Mouse (Mus musculus) heart, postnatal 0 days (tissue): ENCODE measurements around the gene Cldn13. TPM values are rescaled to one million over a fixed set of nuclear protein-coding genes. Genes with fewer than 3 reads are reported as not detected.
"Not testable (repeated sequence)": the region's sequence is repeated elsewhere in the genome, so short reads cannot be mapped to it uniquely, and the experiment has no call there.

Source experiments
- ATAC-seq: fragments of 200-750 bp; cut with Nextera tagmentation; 2 replicates; pipeline ENCODE4 v1.8.0; 2017; ENCODE audit warnings: low read depth, moderate number of reproducible peaks, moderate library complexity; ENCODE audit not compliant: insufficient read depth
- DNase-seq: peaks from one replicate; pipeline ENCODE4 v3.0.0-alpha.2; 2016; ENCODE audit warnings: low spot score
- H3K27ac ChIP-seq: fragments of 300-500 bp; sonication (generic); 2 replicates; pipeline ENCODE4 v1.5.1; 2014; ENCODE audit warnings: low read depth, mild to moderate bottlenecking
- H3K27me3 ChIP-seq: fragments of 300-500 bp; sonication (generic); 2 replicates; pipeline ENCODE4 v1.6.1; 2014; ENCODE audit warnings: low read length, mixed read lengths; ENCODE audit not compliant: control insufficient read depth, insufficient read depth
- H3K36me3 ChIP-seq: fragments of 300-500 bp; sonication (generic); replicated peaks from 2 replicates; pipeline ENCODE4 v1.6.1; 2014; ENCODE audit warnings: low read length, mixed read lengths; ENCODE audit not compliant: control insufficient read depth, insufficient read depth
- H3K4me1 ChIP-seq: fragments of 300-500 bp; sonication (generic); 2 replicates; pipeline ENCODE4 v1.6.1; 2014; ENCODE audit warnings: antibody characterized with exemption; ENCODE audit not compliant: control insufficient read depth, insufficient read depth
- H3K4me2 ChIP-seq: fragments of 300-500 bp; sonication (generic); 2 replicates; pipeline ENCODE4 v1.6.1; 2014; ENCODE audit warnings: low read depth, mild to moderate bottlenecking, low read length, moderate library complexity
- H3K4me3 ChIP-seq: fragments of 300-500 bp; sonication (generic); 2 replicates; pipeline ENCODE4 v1.5.1; 2014; ENCODE audit warnings: low read depth, low read length
- H3K9ac ChIP-seq: fragments of 300-500 bp; sonication (generic); replicated peaks from 2 replicates; pipeline ENCODE4 v1.6.1; 2014; ENCODE audit warnings: low read depth, low read length, mixed read lengths
- H3K9me3 ChIP-seq: fragments of 300-500 bp; sonication (generic); replicated peaks from 2 replicates; pipeline ENCODE4 v1.6.1; 2016; ENCODE audit warnings: low read length; ENCODE audit not compliant: control insufficient read depth
- CTCF ChIP-seq: IDR thresholded peaks from 2 replicates; pipeline ENCODE4 v1.5.1; 2016; ENCODE audit warnings: antibody characterized with exemption, control low read depth, low read depth
- EP300 ChIP-seq: IDR thresholded peaks from 2 replicates; pipeline ENCODE4 v1.6.1; 2016; ENCODE audit warnings: antibody characterized with exemption, low read depth
- WGBS: fragments of 180-500 bp; shearing (Covaris S2); extraction: QIAGEN DNeasy Blood & Tissue Kit; methylation state at CpG from one replicate; pipeline ENCODE4 v1.1.7; 2014; 5-methylcytosine and 5-hydroxymethylcytosine counted together
- polyA plus RNA-seq: library from polyadenylated mRNA; unstranded; fragments of >200 nt; fragmentation: Nextera tagmentation; extraction: Ambion mirVana; gene quantifications from 2 replicates; pipeline ENCODE4 v1.2.1, GENCODE M21; 2015
- total RNA-seq: library from RNA; depleted of rRNA; stranded (reverse); fragments of >200 nt; gene quantifications from 2 replicates; pipeline ENCODE4 v1.2.3, GENCODE M21; 2014; ENCODE audit warnings: low replicate concordance; rRNA removed

The Cldn13 gene
- total RNA-seq (not detected in 2 replicates), polyA plus RNA-seq (0.18 and 0.22 TPM in 2 replicates)

DNA sequence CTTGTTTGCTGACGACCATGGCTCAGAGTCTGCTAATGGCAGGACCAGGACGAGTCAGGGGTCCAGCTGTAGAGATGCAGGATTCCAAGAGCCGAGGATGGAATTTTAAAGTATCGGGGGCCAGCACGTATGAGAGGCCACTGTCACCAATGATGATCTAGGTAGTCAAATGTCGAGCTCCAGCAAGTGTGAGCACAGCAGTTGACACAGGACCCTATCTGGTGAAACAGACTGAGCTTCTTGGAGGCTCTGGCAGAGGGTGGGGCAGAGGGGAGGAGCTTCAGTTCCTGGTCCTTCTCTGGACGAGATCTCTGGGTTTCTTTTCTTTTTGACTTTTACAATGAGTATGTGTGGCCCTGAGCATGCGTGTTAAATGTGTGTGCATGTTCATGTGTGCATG lies at the start of gene Cldn13:
Cldn13 (minus strand) TSS at position 216 of the 400 bp plus-strand sequence.
- Histone ChIP-seq H3K36me3 (no peaks in the 10 kb centered on the region), H3K4me3 (no peak within 1 kb of the TSS), H3K4me2 (no peak within 1 kb of the TSS), H3K9me3 (no peaks in the 10 kb centered on the region), H3K27ac (no peak within 1 kb of the TSS), H3K9ac (no peak within 1 kb of the TSS), H3K27me3 (no peaks in the 10 kb centered on the region), H3K4me1 (no peaks in the 10 kb centered on the region)
- no peak for ATAC-seq
- no peak for TF ChIP-seq CTCF
- no peak for TF ChIP-seq EP300
- no peak for DNase-seq
- WGBS, result 78% methylated on average over 8 of the region's 8 CpGs

- H3K36me3 ChIP-seq, H3K9me3 ChIP-seq, H3K4me2 ChIP-seq, DNase-seq, ATAC-seq, H3K4me1 ChIP-seq, H3K4me3 ChIP-seq, H3K9ac ChIP-seq, H3K27ac ChIP-seq: not testable (repeated sequence)
- H3K27me3 ChIP-seq, result peaks cover 16% of the 10 kb centered on the region
These were observed 49.3 kb upstream of the Cldn13 start for GRCm38 (mm10) chr5:134964655-134965054.

DNA sequence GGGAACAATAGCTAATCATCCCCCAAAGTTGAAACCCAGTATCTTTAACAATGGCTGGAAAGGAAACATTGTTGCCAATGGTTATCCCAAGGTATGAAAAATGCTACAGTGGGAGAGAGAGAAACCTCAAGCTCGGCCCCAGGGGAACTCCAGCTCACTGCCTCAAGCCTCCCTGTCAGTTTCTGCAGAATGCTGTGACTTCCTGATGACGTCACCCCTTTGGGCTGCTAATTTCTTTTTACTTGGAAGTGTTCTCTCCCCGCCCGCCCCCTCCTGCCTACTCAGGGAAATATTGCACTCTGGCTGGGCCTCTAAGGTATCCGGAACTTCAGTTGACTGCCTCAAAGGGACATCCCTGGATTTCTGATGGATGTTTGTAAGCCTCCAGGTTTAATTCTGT lies 48.2 kb upstream of the Cldn13 start:
- Histone ChIP-seq H3K4me1 (peaks cover 7% of the 10 kb centered on the region; the same call in 1 of the 2 replicates), H3K36me3 (no peaks in the 10 kb centered on the region), H3K27me3 (peaks cover 16% of the 10 kb centered on the region), H3K9me3 (no peaks in the 10 kb centered on the region), H3K4me3 (no peak overlapping the region), H3K27ac (no peak overlapping the region), H3K9ac (no peak overlapping the region), H3K4me2 (no peak overlapping the region)
- no peak for TF ChIP-seq EP300
- TF ChIP-seq CTCF, result peak; percentile 13; the same call in 1 of the 2 replicates
- peak; percentile 34 for DNase-seq
- WGBS, result 25% methylated on average over 5 of the region's 5 CpGs
- no peak for ATAC-seq

DNA sequence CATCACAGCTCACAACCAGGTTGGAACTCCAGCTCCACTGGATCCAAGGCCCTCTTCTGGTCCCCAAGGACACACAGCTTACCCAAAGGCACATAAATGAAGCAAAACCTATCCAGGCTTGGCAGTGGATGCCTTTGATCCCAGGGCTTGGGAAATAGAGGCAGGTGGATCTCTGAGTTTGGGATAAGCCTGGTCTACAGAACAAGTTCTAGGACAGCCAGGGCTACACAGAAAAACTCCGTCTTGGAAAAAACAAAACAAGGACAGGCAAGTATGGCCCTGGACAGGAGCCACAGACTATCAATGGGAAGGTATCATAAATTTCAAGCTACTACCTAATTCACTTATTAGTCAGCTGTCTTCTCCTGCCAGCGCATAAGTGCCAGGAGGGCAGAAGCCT lies 46.2 kb upstream of the Cldn13 start:
- Histone ChIP-seq H3K27me3 (peaks cover 3% of the 10 kb centered on the region; the same call in 1 of the 2 replicates), H3K4me3 (no peak overlapping the region), H3K27ac (no peak overlapping the region), H3K36me3 (no peaks in the 10 kb centered on the region), H3K9me3 (no peaks in the 10 kb centered on the region), H3K4me1 (peaks cover 7% of the 10 kb centered on the region; the same call in 1 of the 2 replicates), H3K4me2 (no peak overlapping the region), H3K9ac (no peak overlapping the region)
- ATAC-seq, result no peak
- TF ChIP-seq EP300, result no peak
- TF ChIP-seq CTCF, result no peak
- no peak for DNase-seq
- 92% methylated on average over 2 of the region's 2 CpGs for WGBS

GRCm38 (mm10) chr5:134960430-134960829 lies 45.1 kb upstream of the Cldn13 start:
- H3K36me3 ChIP-seq, result no peaks in the 10 kb centered on the region
- H3K9ac ChIP-seq, result no peak overlapping the region
- TF ChIP-seq CTCF (no peak), EP300 (no peak)
- no peak overlapping the region for H3K4me2 ChIP-seq
- H3K27ac ChIP-seq, result no peak overlapping the region
- WGBS, result 84% methylated on average over 2 of the region's 2 CpGs
- H3K4me1 ChIP-seq, result no peaks in the 10 kb centered on the region
- DNase-seq (no peak), ATAC-seq (no peak)
- H3K4me3 ChIP-seq, result no peak overlapping the region
- no peaks in the 10 kb centered on the region for H3K9me3 ChIP-seq
- H3K27me3 ChIP-seq, result no peaks in the 10 kb centered on the region

GRCm38 (mm10) chr5:134959114-134959513 lies 43.8 kb upstream of the Cldn13 start:
- no peak overlapping the region for H3K9ac ChIP-seq
- H3K4me1 ChIP-seq, result no peaks in the 10 kb centered on the region
- H3K36me3 ChIP-seq, result no peaks in the 10 kb centered on the region
- no peaks in the 10 kb centered on the region for H3K9me3 ChIP-seq
- no peak overlapping the region for H3K4me3 ChIP-seq
- WGBS, result 32% methylated on average over 7 of the region's 7 CpGs
- DNase-seq (peak; percentile 72), ATAC-seq (peak; percentile 89)
- TF ChIP-seq CTCF, result no peak
- peak; percentile 40; the same call in 1 of the 2 replicates for TF ChIP-seq EP300
- H3K27me3 ChIP-seq, result no peaks in the 10 kb centered on the region
- H3K27ac ChIP-seq, result no peak overlapping the region
- H3K4me2 ChIP-seq, result no peak overlapping the region
